In genomic region chr3:147062451-147062850, GRCm38 (mm10) we compare ENCODE assay signal across 13 mouse cellular contexts.
DNase-seq lines count a peak whose midpoint lies in the region.
"Had no signal": no experiment of that assay in that cellular context is flagged by ENCODE, and none has a peak within 500 bp of the region (broad histone marks: within the 10 kb centered on the region; RNA-seq: fewer than 3 reads in every experiment).

No protein-coding gene starts in this region.

- DNase-seq in gastrocnemius, postnatal 14 days: peak; percentile 15
- DNase-seq in gastrocnemius, adult 18-20 months (ENCODE audit: low spot score): no peak
- peak; percentile 8 to 38 for DNase-seq in heart, postnatal 14 days
- DNase-seq in heart, adult 8-10 months (ENCODE audit: low spot score): no peak
- DNase-seq in lung, postnatal 36 days: peak; percentile 10
- DNase-seq in lung, postnatal 14 days: no peak
- DNase-seq: adrenal gland, adult 2 months; cerebellum, adult 11 months; cerebellum, adult 2 months; cerebellum, adult 9-11 months; cerebellum, postnatal 25 days; gastrocnemius, postnatal 10 days; kidney, adult 18-20 months had no signal

- intact Hi-C loops in gastrocnemius, postnatal 14 days (cut with DNase I; ENCODE audit: low total_unique reads): no loop called here
- intact Hi-C loops in heart, postnatal 14 days (cut with DNase I): no loop called here

Comparison
In these comparisons a context has a peak if more than half of its experiments do, and no peak if none do; other contexts are left out.
1. DNase-seq: peak in gastrocnemius, postnatal 14 days (single experiment), heart, postnatal 14 days (2 of 2) and lung, postnatal 36 days (single experiment); none in gastrocnemius, adult 18-20 months (single experiment), heart, adult 8-10 months (single experiment) and lung, postnatal 14 days (single experiment).